Mouse (Mus musculus) megakaryocyte, embryonic 14.5 days (primary cell): ENCODE results near the gene Gstm1.

ENCODE experiments used
- FLI1 ChIP-seq: IDR thresholded peaks from 2 replicates; pipeline ENCODE4 v1.6.1; 2012; ENCODE audit warnings: low read length, inconsistent platforms, mixed read lengths
- GATA1 ChIP-seq: IDR thresholded peaks from 3 replicates; pipeline ENCODE4 v1.6.1; 2012; ENCODE audit warnings: mixed read lengths, low read length, inconsistent platforms, borderline replicate concordance

GRCm38 (mm10) chr3:108033156-108033555 lies 15.4 kb upstream of the Gstm1 start:
- TF ChIP-seq GATA1: no peak
- no peak for TF ChIP-seq FLI1
